14 mouse cellular contexts compared by ENCODE assay signal in the genomic region with DNA sequence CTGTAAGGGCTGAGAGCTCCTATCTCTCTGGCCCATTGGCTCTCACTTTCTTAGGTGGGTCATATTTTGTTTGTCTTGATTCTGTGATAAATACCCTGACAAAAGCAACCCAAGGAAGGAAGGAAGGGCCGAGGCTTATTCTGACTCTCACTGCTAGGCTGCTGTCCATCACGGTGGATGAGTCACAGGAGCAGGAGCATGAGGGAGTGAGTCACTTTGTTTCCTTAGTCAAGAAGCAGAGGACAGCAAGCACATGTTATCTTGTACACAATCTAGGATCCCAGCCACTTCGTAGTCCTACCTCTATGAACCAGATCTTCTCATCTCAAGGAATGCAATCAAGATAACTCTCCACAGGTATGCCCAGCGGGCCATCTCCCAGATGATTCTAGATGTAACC.
DNase-seq lines count a peak whose midpoint lies in the region; ATAC-seq and TF ChIP-seq lines count a peak whose summit lies in the region.
"Had no signal": no experiment of that assay in that cellular context is flagged by ENCODE, and none has a peak within 500 bp of the region (broad histone marks: within the 10 kb centered on the region; RNA-seq: fewer than 3 reads in every experiment).

No protein-coding gene starts in this region.

- no peak overlapping the region for H3K4me2 ChIP-seq in intestine, embryonic 16.5 days (ENCODE audit: low read depth, low read length)
- H3K4me2 ChIP-seq: lung, embryonic 15.5 days had no signal

- TF ChIP-seq EP300 in heart, adult 2 months (IDR thresholded peaks at IDR 0.05; ENCODE audit: insufficient read depth, low read depth, low read length), result 0 out of 2 replicates have a peak, but pooled peaks have one; percentile 29

- no peak for TF ChIP-seq CTCF in heart, adult 2 months (IDR thresholded peaks at IDR 0.05)

- 42% methylated on average over 4 of the region's 4 CpGs for WGBS in heart, adult 2 months
- WGBS in macrophage (ENCODE audit: missing documents), result 26% methylated on average over 4 of the region's 4 CpGs
- WGBS in intestine, embryonic 16.5 days, result 70% methylated on average over 4 of the region's 4 CpGs

- no peak for TF ChIP-seq POLR2A in heart, adult 2 months (IDR thresholded peaks at IDR 0.05; ENCODE audit: insufficient read depth, low read depth, low read length)

- peak in 1 of 2 experiments; percentile 19 for DNase-seq in heart, adult 2 months
- no peak for DNase-seq in heart, postnatal 36 days
- DNase-seq in adipocyte (ENCODE audit: low spot score), result peak; percentile 42
- DNase-seq in thymus, adult 18-20 months, result no peak
- DNase-seq: cerebellum, adult 8-10 months; forebrain, postnatal 0 days; gastrocnemius, postnatal 36 days had no signal

- no peaks in the 10 kb centered on the region for H3K27me3 ChIP-seq in heart, adult 2 months (ENCODE audit: control insufficient read depth, insufficient read depth, low read length)
- no peaks in the 10 kb centered on the region for H3K27me3 ChIP-seq in megakaryocyte, embryonic 14.5 days (replicated peaks)
- no peaks in the 10 kb centered on the region for H3K27me3 ChIP-seq in intestine, embryonic 16.5 days (replicated peaks; ENCODE audit: control insufficient read depth, insufficient read depth, low read length)
- H3K27me3 ChIP-seq: lung, embryonic 15.5 days had no signal

- ATAC-seq in megakaryocyte, adult 5-6 weeks (ENCODE audit: poor library complexity, severe bottlenecking), result no peak
- ATAC-seq in intestine, embryonic 16.5 days, result no peak
- ATAC-seq: forebrain, postnatal 0 days; hindbrain, embryonic 16.5 days had no signal

- H3K9me3 ChIP-seq in megakaryocyte, embryonic 14.5 days, result no peaks in the 10 kb centered on the region
- H3K9me3 ChIP-seq in intestine, embryonic 16.5 days (ENCODE audit: control insufficient read depth, low read length), result no peaks in the 10 kb centered on the region
- H3K9me3 ChIP-seq: lung, embryonic 15.5 days had no signal

- intact Hi-C loops in heart, adult 2 months (cut with DNase I), result no loop called here
- intact Hi-C loops in heart, postnatal 36 days (cut with DNase I), result no loop called here

- H3K36me3 ChIP-seq in heart, adult 2 months (ENCODE audit: control insufficient read depth, insufficient read depth, low read length), result no peaks in the 10 kb centered on the region; the same call in 1 of the 2 replicates
- no peaks in the 10 kb centered on the region for H3K36me3 ChIP-seq in megakaryocyte, embryonic 14.5 days (replicated peaks; ENCODE audit: low read length)
- H3K36me3 ChIP-seq in macrophage (ENCODE audit: inconsistent target), result no peaks in the 10 kb centered on the region
- H3K36me3 ChIP-seq in intestine, embryonic 16.5 days (ENCODE audit: control insufficient read depth, insufficient read depth, low read length), result no peaks in the 10 kb centered on the region
- H3K36me3 ChIP-seq: lung, embryonic 15.5 days had no signal

- no peaks in the 10 kb centered on the region for H3K79me2 ChIP-seq in heart, adult 2 months (replicated peaks; ENCODE audit: control insufficient read depth, insufficient read depth, low read length)
- H3K79me2 ChIP-seq in macrophage (ENCODE audit: inconsistent target), result no peaks in the 10 kb centered on the region

- H3K27ac ChIP-seq in heart, adult 2 months, result peak overlapping the region; percentile 55
- H3K27ac ChIP-seq in macrophage, result peak overlapping the region; percentile 87
- H3K27ac ChIP-seq in intestine, embryonic 16.5 days (ENCODE audit: low read length), result no peak overlapping the region
- H3K27ac ChIP-seq: layer of hippocampus, adult 2 months; lung, embryonic 15.5 days had no signal

- H3K9ac ChIP-seq in heart, adult 2 months (ENCODE audit: low read depth, low read length), result no peak overlapping the region
- no peak overlapping the region for H3K9ac ChIP-seq in intestine, embryonic 16.5 days (ENCODE audit: low read depth, low read length)
- H3K9ac ChIP-seq: forebrain, postnatal 0 days; lung, embryonic 15.5 days had no signal

- no peak overlapping the region for H3K4me3 ChIP-seq in heart, adult 2 months
- H3K4me3 ChIP-seq in megakaryocyte, embryonic 14.5 days (replicated peaks), result peak overlapping the region; percentile 30
- no peak overlapping the region for H3K4me3 ChIP-seq in macrophage (ENCODE audit: inconsistent target)
- no peak overlapping the region for H3K4me3 ChIP-seq in intestine, embryonic 16.5 days (ENCODE audit: low read length)
- H3K4me3 ChIP-seq: layer of hippocampus, adult 2 months; lung, embryonic 15.5 days had no signal

- peaks cover 5% of the 10 kb centered on the region for H3K4me1 ChIP-seq in heart, adult 2 months (ENCODE audit: control insufficient read depth, insufficient read depth, low read length)
- H3K4me1 ChIP-seq in megakaryocyte, embryonic 14.5 days, result peaks cover 3% of the 10 kb centered on the region
- H3K4me1 ChIP-seq in intestine, embryonic 16.5 days (ENCODE audit: control insufficient read depth, insufficient read depth, low read length), result no peaks in the 10 kb centered on the region
- H3K4me1 ChIP-seq: lung, embryonic 15.5 days had no signal
